Mouse (Mus musculus) heart, embryonic 14.5 days (tissue): ENCODE measurements around the gene Trim27. TPM values are rescaled to one million over a fixed set of nuclear protein-coding genes. Genes with fewer than 3 reads are reported as not detected.
A peak's percentile ranks its signal among the peaks of the same experiment; 100 is the strongest.

ENCODE experiments used
- ATAC-seq: fragments of 200-750 bp; cut with Nextera tagmentation; 2 replicates; pipeline ENCODE4 v1.8.0; 2017; ENCODE audit warnings: low read depth, moderate TSS enrichment; ENCODE audit not compliant: insufficient number of reproducible peaks, insufficient read depth, low FRiP score
- H3K27ac ChIP-seq, 2 experiments: fragments of 200-500 bp in 1 of 2; fragments of 300-500 bp in 1 of 2; sonication (generic) in 1 of 2; replicated peaks in 1 of 2; 2 replicates each; pipeline ENCODE4 v1.5.1; 2012 to 2014; ENCODE audit warnings: low read depth in 2 of 2, low read length in 2 of 2, control low read depth in 1 of 2, mild to moderate bottlenecking in 1 of 2, mixed read lengths in 1 of 2; ENCODE audit not compliant: control insufficient read depth in 1 of 2, insufficient read depth in 1 of 2
- H3K27me3 ChIP-seq: fragments of 300-500 bp; sonication (generic); 2 replicates; pipeline ENCODE4 v1.6.1; 2014; ENCODE audit warnings: mild to moderate bottlenecking, low read length, control low read depth; ENCODE audit not compliant: control insufficient read depth, insufficient read depth
- H3K36me3 ChIP-seq: fragments of 300-500 bp; sonication (generic); 2 replicates; pipeline ENCODE4 v1.6.1; 2014; ENCODE audit warnings: mild to moderate bottlenecking, control low read depth, low read length, mixed read lengths; ENCODE audit not compliant: control insufficient read depth, insufficient read depth
- H3K4me1 ChIP-seq, 2 experiments: fragments of 200-500 bp in 1 of 2; fragments of 300-500 bp in 1 of 2; sonication (generic) in 1 of 2; 2 replicates each; pipeline ENCODE4 v1.6.1; 2012 to 2014; ENCODE audit warnings: low read length in 2 of 2, control low read depth in 1 of 2, mixed read lengths in 1 of 2; ENCODE audit not compliant: control insufficient read depth in 2 of 2, insufficient read depth in 2 of 2
- H3K4me2 ChIP-seq: fragments of 300-500 bp; sonication (generic); 2 replicates; pipeline ENCODE4 v1.6.1; 2014; ENCODE audit warnings: mild to moderate bottlenecking, low read length
- H3K4me3 ChIP-seq, 2 experiments: fragments of 200-500 bp in 1 of 2; fragments of 300-500 bp in 1 of 2; sonication (generic) in 1 of 2; 2 replicates each; pipeline ENCODE4 v1.5.1; 2012 to 2014; ENCODE audit warnings: low read length in 2 of 2, mild to moderate bottlenecking in 2 of 2, control low read depth in 1 of 2, low read depth in 1 of 2, moderate library complexity in 1 of 2; ENCODE audit not compliant: control insufficient read depth in 1 of 2, insufficient read depth in 1 of 2
- H3K9ac ChIP-seq: fragments of 300-500 bp; sonication (generic); 2 replicates; pipeline ENCODE4 v1.6.1; 2014; ENCODE audit warnings: mild to moderate bottlenecking, low read length
- H3K9me3 ChIP-seq: fragments of 300-500 bp; sonication (generic); 2 replicates; pipeline ENCODE4 v1.6.1; 2016; ENCODE audit warnings: low read length, control low read depth; ENCODE audit not compliant: control insufficient read depth
- WGBS: fragments of 180-500 bp; shearing (Covaris S2); extraction: QIAGEN DNeasy Blood & Tissue Kit; methylation state at CpG from one replicate; pipeline ENCODE4 v1.1.7; 2014; 5-methylcytosine and 5-hydroxymethylcytosine counted together
- polyA plus RNA-seq: library from polyadenylated mRNA; unstranded; fragments of >200 nt; fragmentation: Nextera tagmentation; extraction: Ambion mirVana; gene quantifications from 2 replicates; pipeline ENCODE4 v1.2.1, GENCODE M21; 2014

Trim27 gene
- polyA plus RNA-seq, 1 experiment from 2014 or later: 80.1 TPM

DNA sequence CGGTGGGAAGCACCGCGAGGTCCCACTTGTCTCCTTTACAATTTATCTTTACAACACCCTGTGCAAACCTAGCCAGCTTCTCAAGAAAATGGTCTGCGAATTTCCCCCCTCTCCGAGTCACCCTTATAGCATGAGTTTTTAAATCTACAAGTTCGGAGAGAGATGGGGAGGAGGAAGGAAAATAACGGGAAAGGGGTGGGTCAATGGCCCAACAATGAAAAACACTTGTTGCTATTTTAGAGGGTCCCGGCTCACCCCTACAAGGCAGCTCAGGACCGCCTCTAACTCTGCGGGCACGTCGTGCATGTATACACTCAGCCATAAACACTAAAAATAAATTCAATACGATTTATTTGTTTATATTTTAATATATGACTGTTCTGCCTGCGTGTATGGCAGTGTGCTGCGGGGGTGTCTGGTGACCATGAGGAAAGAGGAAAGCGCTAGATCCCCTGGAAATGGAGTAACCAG, 19.2 kb upstream of the Trim27 start:
- H3K4me2 ChIP-seq: peak overlapping the region; percentile 92
- no peaks in the 10 kb centered on the region for H3K4me1 ChIP-seq
- H3K9ac ChIP-seq: peak overlapping the region; percentile 76
- no peak for ATAC-seq
- H3K36me3 ChIP-seq: no peaks in the 10 kb centered on the region
- H3K9me3 ChIP-seq: no peaks in the 10 kb centered on the region
- WGBS: under 1% methylated on average over 16 of the region's 16 CpGs
- peak overlapping the region; percentile 30 to 33; a peak in 3 of 4 replicates for H3K27ac ChIP-seq
- no peaks in the 10 kb centered on the region for H3K27me3 ChIP-seq
- peak overlapping the region; percentile 74 to 79 for H3K4me3 ChIP-seq

DNA sequence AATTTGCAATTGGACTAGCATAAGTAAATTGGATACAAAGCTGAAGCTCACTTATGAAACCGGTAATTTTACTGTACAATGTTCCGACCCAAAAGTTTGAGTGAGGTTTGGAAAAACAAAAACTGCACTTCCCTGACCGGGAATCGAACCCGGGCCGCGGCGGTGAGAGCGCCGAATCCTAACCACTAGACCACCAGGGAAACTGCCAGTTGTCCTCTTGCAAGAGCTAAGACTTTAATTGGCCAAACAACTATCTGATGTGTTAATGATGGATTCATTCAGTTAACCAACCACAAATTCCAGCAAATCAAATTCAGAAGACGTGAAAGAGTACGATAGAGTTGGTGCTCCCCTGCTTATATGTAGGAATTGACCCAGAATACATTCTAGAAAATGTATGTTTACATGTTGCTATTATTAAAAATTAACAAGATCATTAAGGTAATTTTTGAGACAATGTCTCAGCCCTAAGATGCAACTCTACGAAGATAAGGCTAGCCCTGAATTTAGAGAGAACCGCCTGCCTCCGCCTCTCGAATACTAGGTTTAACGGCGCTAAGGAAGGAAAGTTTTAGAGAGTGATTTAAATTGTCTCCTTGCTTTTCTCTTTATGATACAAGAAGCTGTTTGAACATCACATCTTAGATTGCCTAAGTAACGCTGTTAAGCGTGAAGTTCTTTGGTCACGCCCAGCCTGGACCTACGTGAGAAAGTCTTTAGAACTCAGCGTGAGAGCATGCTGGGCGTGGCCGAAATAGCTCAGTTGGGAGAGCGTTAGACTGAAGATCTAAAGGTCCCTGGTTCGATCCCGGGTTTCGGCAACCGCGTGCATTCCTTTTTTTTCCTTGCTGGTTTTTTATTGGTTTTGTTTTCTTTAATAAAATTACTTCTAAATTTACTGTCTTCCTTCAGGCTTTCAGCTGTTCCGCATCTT, 18.3 kb upstream of the Trim27 start:
- Histone ChIP-seq H3K27ac (no peak overlapping the region; a peak in 1 of 4 replicates), H3K4me2 (peak overlapping the region; percentile 92), H3K4me1 (no peaks in the 10 kb centered on the region), H3K27me3 (no peaks in the 10 kb centered on the region), H3K9me3 (no peaks in the 10 kb centered on the region), H3K4me3 (peak overlapping the region; percentile 74 to 79; a peak in 3 of 4 replicates), H3K36me3 (no peaks in the 10 kb centered on the region), H3K9ac (peak overlapping the region; percentile 76)
- under 1% methylated on average over 32 of the region's 32 CpGs for WGBS
- ATAC-seq: peak; percentile 82

DNA sequence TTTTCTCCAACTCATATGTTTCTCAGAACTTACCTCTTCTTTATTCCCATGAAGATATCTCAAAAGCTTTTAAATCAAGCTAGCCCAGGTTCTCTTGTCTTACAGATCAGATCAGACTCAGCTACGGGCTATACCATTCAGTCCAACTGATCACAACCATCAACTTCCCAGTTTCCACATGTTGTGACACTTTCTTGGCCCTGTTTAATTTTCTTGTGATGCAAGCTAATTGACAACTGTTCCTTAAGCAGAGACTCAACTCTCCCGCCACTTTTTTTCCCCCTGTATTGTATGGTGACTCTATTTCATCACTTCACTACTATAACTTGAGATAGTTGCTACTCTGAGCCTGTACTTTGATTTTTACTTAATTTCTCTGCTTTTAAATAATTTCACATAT, 17.7 kb upstream of the Trim27 start:
- Histone ChIP-seq H3K27ac (no peak overlapping the region), H3K27me3 (no peaks in the 10 kb centered on the region), H3K4me2 (peak overlapping the region; percentile 92), H3K4me1 (no peaks in the 10 kb centered on the region), H3K9me3 (no peaks in the 10 kb centered on the region), H3K36me3 (no peaks in the 10 kb centered on the region), H3K4me3 (peak overlapping the region in 1 of 2 experiments; percentile 79; a peak in 2 of 4 replicates), H3K9ac (no peak overlapping the region)
- no peak for ATAC-seq
- WGBS: 54% methylated on average over 2 of the region's 2 CpGs

DNA sequence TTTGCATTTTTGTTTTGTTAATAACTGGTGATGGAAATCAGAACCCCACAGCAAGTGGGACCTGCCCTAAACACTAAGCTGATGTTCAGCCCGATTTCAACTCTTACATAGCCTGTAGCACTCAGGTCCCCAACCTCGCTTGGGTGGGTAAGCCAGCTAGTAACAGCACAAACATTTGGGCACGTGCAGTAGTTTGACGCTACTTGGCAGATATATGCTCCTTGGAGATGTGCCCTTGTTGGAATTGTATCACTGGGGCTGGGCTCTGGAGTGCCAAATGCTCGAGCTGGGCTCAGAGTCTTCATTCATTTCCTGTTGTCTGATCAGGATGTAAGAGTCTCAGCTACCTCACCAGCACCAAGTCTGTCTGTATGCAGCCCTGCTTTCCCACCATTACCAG, 16.7 kb upstream of the Trim27 start:
- 61% methylated on average over 5 of the region's 5 CpGs for WGBS
- Histone ChIP-seq H3K4me1 (no peaks in the 10 kb centered on the region), H3K27me3 (no peaks in the 10 kb centered on the region), H3K4me3 (no peak overlapping the region), H3K9ac (no peak overlapping the region), H3K4me2 (no peak overlapping the region), H3K27ac (no peak overlapping the region), H3K36me3 (no peaks in the 10 kb centered on the region), H3K9me3 (no peaks in the 10 kb centered on the region)
- ATAC-seq: no peak

DNA sequence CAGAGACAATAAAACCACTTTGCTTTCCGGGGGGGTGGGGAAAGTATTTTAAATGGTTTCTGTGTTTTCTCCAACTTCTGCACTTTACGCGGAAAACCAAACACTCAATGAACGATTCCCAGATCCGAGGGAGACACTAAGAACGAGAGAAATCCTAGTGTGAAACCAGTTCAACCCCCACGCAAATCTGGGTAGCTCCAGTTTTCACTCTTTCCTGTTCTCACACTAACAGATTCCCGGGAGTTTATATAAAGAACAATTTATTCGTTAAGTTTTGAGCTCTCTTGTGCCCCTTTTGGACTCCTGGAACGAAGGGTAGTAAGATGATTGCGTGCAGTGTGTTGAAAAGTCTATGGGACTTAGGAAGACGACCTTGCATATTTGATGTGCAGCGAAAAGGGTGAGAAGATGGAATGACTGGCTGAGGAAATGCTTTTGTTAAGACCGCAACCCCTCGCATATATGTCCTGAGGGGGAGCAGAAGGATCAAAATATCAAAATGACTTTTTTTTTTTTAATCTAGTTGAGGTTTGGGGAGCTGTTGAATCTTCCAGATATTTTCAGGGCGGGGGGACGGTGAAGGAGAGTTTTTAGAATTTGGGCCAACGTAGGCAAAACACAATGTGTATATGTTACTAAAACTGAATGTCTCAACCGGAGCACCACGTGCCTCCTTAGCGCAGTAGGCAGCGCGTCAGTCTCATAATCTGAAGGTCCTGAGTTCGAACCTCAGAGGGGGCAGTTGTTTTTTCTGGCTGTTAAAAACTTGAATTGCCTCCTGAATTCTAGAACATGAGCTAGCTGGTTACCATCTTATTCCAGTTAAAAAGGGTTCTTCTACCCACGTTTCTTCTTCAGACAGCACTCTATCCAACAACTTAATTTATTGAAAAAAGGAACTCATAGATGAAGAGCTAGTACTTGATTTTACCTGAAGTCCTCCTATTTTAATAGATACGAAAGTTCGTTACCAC, 12.0 kb upstream of the Trim27 start:
- Histone ChIP-seq H3K9ac (peak overlapping the region; percentile 64), H3K36me3 (no peaks in the 10 kb centered on the region), H3K9me3 (no peaks in the 10 kb centered on the region), H3K27me3 (no peaks in the 10 kb centered on the region), H3K4me2 (peak overlapping the region; percentile 95), H3K4me3 (peak overlapping the region; percentile 53 to 57), H3K4me1 (peaks cover 0 to 12% of the 10 kb centered on the region in 2 experiments; a peak in 1 of 4 replicates), H3K27ac (peak overlapping the region in 1 of 2 experiments; percentile 49; a peak in 1 of 4 replicates)
- ATAC-seq: peak; percentile 49
- WGBS: 2% methylated on average over 27 of the region's 27 CpGs

DNA sequence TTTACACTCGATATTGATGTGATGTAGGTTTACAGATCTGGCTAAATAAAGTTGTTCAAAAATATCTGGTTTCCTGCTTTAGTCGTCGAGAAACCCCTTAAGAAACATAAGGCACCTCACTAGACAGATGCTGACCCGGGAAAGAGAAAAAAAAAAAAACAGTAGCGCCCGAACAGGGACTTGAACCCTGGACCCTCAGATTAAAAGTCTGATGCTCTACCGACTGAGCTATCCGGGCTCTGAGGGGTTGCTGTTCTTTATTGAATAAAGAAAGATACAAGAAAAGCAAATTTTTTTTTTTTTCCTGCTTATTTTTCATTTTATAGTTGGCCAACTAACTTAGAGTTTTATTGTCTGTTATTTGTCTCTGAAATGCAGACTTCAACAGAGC, 11.3 kb upstream of the Trim27 start:
- Histone ChIP-seq H3K9ac (peak overlapping the region; percentile 52), H3K4me2 (peak overlapping the region; percentile 95), H3K4me1 (peaks cover 3 to 12% of the 10 kb centered on the region in 2 experiments; a peak in 1 of 4 replicates), H3K36me3 (no peaks in the 10 kb centered on the region), H3K27me3 (no peaks in the 10 kb centered on the region), H3K9me3 (no peaks in the 10 kb centered on the region), H3K27ac (peak overlapping the region in 1 of 2 experiments; percentile 56; a peak in 2 of 4 replicates), H3K4me3 (peak overlapping the region; percentile 57 to 64; a peak in 3 of 4 replicates)
- ATAC-seq: no peak
- 1% methylated on average over 8 of the region's 8 CpGs for WGBS
